Mouse (Mus musculus): ENCODE measurements around the gene Dctn5.

DNA sequence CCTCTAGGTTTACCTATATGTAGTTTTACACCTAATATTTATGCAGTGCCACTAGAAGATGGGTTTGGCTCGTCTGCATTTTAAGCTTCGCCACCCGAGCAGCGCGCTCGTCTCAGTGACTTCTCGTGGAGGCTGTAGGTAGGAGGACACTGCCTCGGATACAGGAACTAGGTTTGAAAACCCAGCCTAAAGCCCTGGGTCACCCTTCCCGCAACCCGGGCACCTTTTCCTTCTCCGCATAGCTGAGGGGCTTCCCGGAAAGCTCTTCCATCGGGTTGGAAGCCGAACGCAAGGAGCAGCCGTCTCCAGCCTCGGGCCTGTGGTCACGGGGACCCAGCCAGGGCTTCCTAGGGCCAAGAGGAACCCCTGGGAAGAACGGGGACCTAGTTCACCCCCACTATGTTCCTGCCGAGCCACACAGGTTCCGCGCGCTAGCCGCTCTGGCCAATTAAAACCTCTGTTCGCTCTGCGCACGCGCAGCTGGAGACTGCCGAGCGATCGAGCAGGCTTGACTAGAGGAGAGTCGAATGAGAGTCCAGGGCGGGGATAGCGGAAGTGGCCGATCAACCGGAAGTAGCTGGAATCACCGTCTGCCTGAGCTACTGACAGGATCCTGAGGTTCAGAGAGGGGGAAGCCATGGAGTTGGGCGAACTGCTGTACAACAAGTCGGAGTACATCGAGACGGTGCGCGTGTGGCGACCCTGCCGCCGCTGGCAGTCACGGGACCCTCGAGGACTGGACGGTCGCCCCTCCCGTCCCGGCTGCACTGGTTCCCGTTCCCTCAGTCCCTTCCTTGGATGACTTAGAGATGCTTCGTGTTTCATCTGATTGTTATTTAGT, at the start of gene Dctn5, which contains the start of gene Palb2:
- TF ChIP-seq POLR2A (IDR thresholded peaks at IDR 0.05; ENCODE audit: insufficient read depth, low read depth, low read length) (peak; percentile 65), CTCF (IDR thresholded peaks at IDR 0.05; ENCODE audit: insufficient read depth, low read depth, low read length) (no peak)
